Mouse (Mus musculus) bone marrow macrophage, adult 2 months (primary cell): ENCODE measurements at regions not wholly inside any gene's neighbourhood (a gene's known extent, or its start where the extent isn't known, plus 50 kb on each side); places are given as distances from the start of the nearest gene placed in this dataset.

Experiments used
- CTCF ChIP-seq: IDR thresholded peaks from 2 replicates; pipeline ENCODE4 v1.5.1; 2012; ENCODE audit warnings: low read depth, mild to moderate bottlenecking, low read length, moderate library complexity
- POLR2A ChIP-seq: IDR thresholded peaks from 2 replicates; pipeline ENCODE4 v1.6.1; 2012; ENCODE audit warnings: mild to moderate bottlenecking, low read depth, low read length, borderline replicate concordance

- TF ChIP-seq CTCF (no peak), POLR2A (no peak)
Measured at GRCm38 (mm10) chr13:78577497-78577896, 377.9 kb upstream of the Nr2f1 start.
